Mouse (Mus musculus): Measurements from ENCODE around the gene Luzp2. TPM values are rescaled to one million over a fixed set of nuclear protein-coding genes. Genes with fewer than 3 reads are reported as not detected.

The Luzp2 gene
- polyA plus RNA-seq, 1 experiment from 2014 or later: 0.38 TPM

DNA sequence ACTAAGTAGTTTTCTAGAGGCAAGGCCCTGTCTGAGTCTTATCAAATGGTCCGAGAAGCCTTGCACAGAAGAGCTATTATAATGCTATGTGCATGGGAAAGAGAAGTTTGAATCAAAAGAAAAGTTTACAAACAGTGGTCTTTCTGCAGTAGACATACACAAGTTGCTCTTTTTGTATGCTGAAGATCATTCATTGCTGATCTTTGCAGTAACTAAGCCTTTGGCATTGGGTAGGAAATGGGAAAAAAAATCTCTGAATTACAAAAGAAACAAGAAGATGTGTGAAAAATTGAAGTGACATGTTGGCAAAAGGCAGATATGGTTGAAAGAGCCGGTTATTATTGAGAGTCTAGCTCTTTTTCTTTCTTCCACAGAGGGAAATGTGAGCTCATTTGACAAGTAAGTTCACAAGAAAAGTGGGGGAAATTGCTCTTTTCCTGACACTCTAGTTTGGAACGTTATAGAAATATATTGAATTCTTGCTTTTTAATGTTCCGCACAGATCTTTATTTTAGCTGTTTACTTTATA, 7.6 kb downstream of the Luzp2 start:
- H3K27me3 ChIP-seq (replicated peaks; ENCODE audit: control insufficient read depth, insufficient read depth, low read length): no peaks in the 10 kb centered on the region
- no peak overlapping the region for H3K4me3 ChIP-seq (ENCODE audit: low read depth, low read length)
- no peak for TF ChIP-seq CTCF (IDR thresholded peaks at IDR 0.05; ENCODE audit: low read depth)
- no peak for ATAC-seq
- no peak overlapping the region for H3K4me2 ChIP-seq (replicated peaks; ENCODE audit: low read depth)
- no peaks in the 10 kb centered on the region for H3K36me3 ChIP-seq (ENCODE audit: control insufficient read depth, insufficient read depth)
- 81% methylated on average over 4 of the region's 4 CpGs for WGBS
- H3K27ac ChIP-seq (ENCODE audit: low read depth, low read length): no peak overlapping the region
- H3K4me1 ChIP-seq (replicated peaks; ENCODE audit: control insufficient read depth, insufficient read depth, low read length): no peaks in the 10 kb centered on the region
- no peak overlapping the region for H3K9ac ChIP-seq (ENCODE audit: low read depth, low read length)
- H3K9me3 ChIP-seq (ENCODE audit: control insufficient read depth): no peaks in the 10 kb centered on the region

DNA sequence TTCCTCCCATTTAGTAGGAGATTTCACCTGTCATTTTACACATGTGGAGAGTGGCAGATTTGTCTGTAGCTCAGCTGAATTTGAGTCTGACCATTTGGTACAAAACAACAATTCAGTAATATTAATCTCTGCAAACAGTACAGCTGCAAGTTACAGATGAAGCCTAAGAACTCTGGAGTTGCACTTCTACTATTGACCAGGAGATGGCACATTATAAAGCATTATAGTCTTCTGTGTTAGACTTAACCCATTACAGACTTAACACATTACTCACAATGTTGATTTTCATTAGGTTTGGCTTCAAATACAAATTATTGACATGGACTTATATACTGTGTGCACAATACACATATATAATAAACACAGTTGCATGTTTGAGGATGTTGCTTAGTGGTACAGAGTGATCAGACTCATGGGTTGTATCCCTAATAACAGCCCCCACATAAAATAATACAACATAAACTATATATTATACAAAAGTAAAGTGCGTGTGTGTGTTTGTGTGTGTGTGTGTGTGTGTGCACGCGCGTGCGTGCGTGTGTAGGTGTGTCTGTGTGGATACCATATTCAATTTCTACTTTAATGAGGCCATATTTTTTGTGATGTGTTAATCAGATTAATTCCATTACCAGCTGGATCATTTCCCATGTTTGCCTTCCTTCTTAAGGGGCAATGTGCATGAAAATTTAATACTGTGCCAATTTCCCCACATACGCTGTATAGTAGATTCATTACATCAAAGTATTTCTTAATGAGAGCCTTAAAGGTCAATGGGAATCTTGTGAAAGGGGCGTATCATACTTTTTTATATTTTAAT, 10.8 kb downstream of the Luzp2 start:
- no peak overlapping the region for H3K4me3 ChIP-seq (ENCODE audit: low read depth, low read length)
- H3K36me3 ChIP-seq (ENCODE audit: control insufficient read depth, insufficient read depth): no peaks in the 10 kb centered on the region
- no peaks in the 10 kb centered on the region for H3K4me1 ChIP-seq (replicated peaks; ENCODE audit: control insufficient read depth, insufficient read depth, low read length)
- H3K27ac ChIP-seq (ENCODE audit: low read depth, low read length): no peak overlapping the region
- no peaks in the 10 kb centered on the region for H3K27me3 ChIP-seq (replicated peaks; ENCODE audit: control insufficient read depth, insufficient read depth, low read length)
- no peak overlapping the region for H3K4me2 ChIP-seq (replicated peaks; ENCODE audit: low read depth)
- peak; percentile 52 for TF ChIP-seq CTCF (IDR thresholded peaks at IDR 0.05; ENCODE audit: low read depth)
- WGBS: 91% methylated on average over 8 of the region's 8 CpGs
- H3K9ac ChIP-seq (ENCODE audit: low read depth, low read length): no peak overlapping the region
- no peaks in the 10 kb centered on the region for H3K9me3 ChIP-seq (ENCODE audit: control insufficient read depth)
- ATAC-seq: no peak

DNA sequence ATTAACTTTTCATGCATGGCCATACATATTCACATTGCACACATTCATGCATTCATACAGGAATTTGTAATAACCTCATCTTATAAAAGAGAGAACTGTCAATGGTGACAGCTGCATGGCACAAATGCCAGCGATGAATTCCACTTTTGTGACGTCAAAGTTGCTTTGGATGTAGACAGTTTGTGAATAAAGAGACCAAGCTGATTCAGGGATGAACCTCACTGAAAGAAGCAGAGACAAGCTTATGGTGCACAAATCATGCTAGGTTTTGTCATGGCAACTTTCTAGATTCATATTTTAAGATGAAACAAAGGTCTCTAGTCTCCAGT, 11.4 kb downstream of the Luzp2 start:
- TF ChIP-seq CTCF (IDR thresholded peaks at IDR 0.05; ENCODE audit: low read depth): no peak
- Histone ChIP-seq H3K4me1 (replicated peaks; ENCODE audit: control insufficient read depth, insufficient read depth, low read length) (no peaks in the 10 kb centered on the region), H3K4me3 (ENCODE audit: low read depth, low read length) (no peak overlapping the region), H3K4me2 (replicated peaks; ENCODE audit: low read depth) (no peak overlapping the region), H3K27ac (ENCODE audit: low read depth, low read length) (no peak overlapping the region), H3K36me3 (ENCODE audit: control insufficient read depth, insufficient read depth) (no peaks in the 10 kb centered on the region), H3K9me3 (ENCODE audit: control insufficient read depth) (no peaks in the 10 kb centered on the region), H3K27me3 (replicated peaks; ENCODE audit: control insufficient read depth, insufficient read depth, low read length) (no peaks in the 10 kb centered on the region), H3K9ac (ENCODE audit: low read depth, low read length) (no peak overlapping the region)
- no peak for ATAC-seq
- 89% methylated on average over 2 of the region's 2 CpGs for WGBS

DNA sequence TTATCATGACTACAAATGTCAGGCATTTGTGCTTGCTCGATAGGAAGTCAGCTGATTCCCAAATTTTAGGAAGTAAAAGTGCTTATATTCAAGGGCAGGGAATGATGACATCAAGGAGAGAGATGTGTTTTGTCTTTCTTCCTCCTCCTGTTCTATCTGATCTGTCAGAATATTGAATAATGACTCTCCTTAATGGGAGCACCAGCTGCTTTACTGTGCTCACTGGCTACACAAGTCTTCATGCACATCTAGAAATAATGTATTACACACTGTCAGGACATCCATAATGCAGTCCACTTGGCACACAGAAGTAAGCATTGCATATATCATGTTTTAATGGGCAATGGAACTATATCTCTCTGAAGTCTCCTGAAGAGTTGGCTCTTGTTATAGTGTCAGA, 17.6 kb downstream of the Luzp2 start:
- Histone ChIP-seq H3K4me2 (replicated peaks; ENCODE audit: low read depth) (no peak overlapping the region), H3K27ac (ENCODE audit: low read depth, low read length) (no peak overlapping the region), H3K4me3 (ENCODE audit: low read depth, low read length) (no peak overlapping the region), H3K9ac (ENCODE audit: low read depth, low read length) (no peak overlapping the region), H3K4me1 (replicated peaks; ENCODE audit: control insufficient read depth, insufficient read depth, low read length) (no peaks in the 10 kb centered on the region), H3K27me3 (replicated peaks; ENCODE audit: control insufficient read depth, insufficient read depth, low read length) (no peaks in the 10 kb centered on the region), H3K9me3 (ENCODE audit: control insufficient read depth) (no peaks in the 10 kb centered on the region), H3K36me3 (ENCODE audit: control insufficient read depth, insufficient read depth) (no peaks in the 10 kb centered on the region)
- WGBS: 67% methylated on average over 1 of the region's 1 CpGs
- no peak for ATAC-seq
- TF ChIP-seq CTCF (IDR thresholded peaks at IDR 0.05; ENCODE audit: low read depth): no peak

DNA sequence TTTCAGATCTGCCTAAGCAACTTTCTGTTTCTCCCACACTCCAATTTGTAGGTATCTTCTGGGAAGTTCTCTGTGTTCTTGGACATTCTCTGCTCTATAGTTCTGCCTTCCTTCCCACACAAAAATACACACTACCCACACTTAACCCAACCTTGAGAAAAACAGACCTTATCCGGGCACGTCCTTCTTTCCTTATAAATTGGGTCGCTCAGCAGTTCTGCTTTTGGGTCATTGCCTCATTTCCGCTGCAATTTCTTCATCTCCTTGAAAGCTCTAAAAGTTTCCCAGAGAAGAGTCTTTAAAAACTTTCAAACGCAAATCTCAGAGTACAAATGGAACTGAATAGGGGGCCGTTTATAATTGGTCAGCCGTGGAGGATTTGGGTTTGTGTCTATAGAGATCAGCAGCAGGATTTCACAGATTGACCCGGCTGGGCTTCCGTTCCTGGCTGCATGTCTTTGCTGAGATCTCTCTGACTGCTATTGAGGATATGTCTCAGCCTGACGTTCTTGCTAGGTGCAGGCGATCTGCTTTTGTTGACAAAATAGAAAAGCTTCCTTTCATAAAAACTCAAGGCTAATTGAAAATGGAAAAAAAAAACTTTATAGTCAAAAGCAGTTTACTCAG, 26.0 kb downstream of the Luzp2 start:
- H3K27ac ChIP-seq (ENCODE audit: low read depth, low read length): no peak overlapping the region
- no peaks in the 10 kb centered on the region for H3K9me3 ChIP-seq (ENCODE audit: control insufficient read depth)
- H3K9ac ChIP-seq (ENCODE audit: low read depth, low read length): no peak overlapping the region
- no peaks in the 10 kb centered on the region for H3K27me3 ChIP-seq (replicated peaks; ENCODE audit: control insufficient read depth, insufficient read depth, low read length)
- WGBS: 82% methylated on average over 11 of the region's 11 CpGs
- H3K4me2 ChIP-seq (replicated peaks; ENCODE audit: low read depth): no peak overlapping the region
- TF ChIP-seq CTCF (IDR thresholded peaks at IDR 0.05; ENCODE audit: low read depth): no peak
- no peaks in the 10 kb centered on the region for H3K4me1 ChIP-seq (replicated peaks; ENCODE audit: control insufficient read depth, insufficient read depth, low read length)
- no peak overlapping the region for H3K4me3 ChIP-seq (ENCODE audit: low read depth, low read length)
- no peak for ATAC-seq
- no peaks in the 10 kb centered on the region for H3K36me3 ChIP-seq (ENCODE audit: control insufficient read depth, insufficient read depth)

DNA sequence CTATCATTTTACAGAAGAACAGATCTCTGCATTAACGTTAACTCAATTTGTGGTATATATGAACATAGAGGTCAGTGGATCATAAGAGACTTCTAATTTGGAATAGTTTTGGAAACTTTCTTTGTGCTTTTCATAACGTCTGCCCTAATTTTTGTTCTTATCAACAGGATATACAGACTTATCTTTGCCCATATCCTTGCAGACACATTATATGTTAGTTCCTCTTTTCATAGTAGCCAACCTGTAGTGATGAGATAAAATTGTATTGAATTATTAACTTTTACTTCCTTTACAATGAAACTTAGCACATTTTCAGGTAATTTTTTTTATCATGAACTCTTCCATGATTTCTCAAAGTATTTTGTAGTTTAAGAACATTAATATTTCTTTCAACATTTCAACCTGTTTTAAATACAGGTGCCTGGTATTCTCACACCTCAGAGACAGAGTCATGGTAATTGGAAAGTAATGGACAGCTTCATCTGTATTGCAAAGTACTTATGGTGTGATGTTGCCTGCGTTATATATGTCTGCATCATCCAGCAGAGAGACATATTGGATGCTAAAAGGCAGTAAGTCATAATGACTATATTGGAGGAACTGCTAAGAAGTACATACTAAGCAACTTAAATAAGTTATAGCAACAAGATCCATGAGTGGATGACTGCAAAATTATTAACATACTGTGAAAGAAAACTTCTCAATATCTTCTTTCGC, 43.8 kb downstream of the Luzp2 start:
- no peaks in the 10 kb centered on the region for H3K27me3 ChIP-seq (replicated peaks; ENCODE audit: control insufficient read depth, insufficient read depth, low read length)
- no peaks in the 10 kb centered on the region for H3K9me3 ChIP-seq (ENCODE audit: control insufficient read depth)
- no peaks in the 10 kb centered on the region for H3K4me1 ChIP-seq (replicated peaks; ENCODE audit: control insufficient read depth, insufficient read depth, low read length)
- no peak overlapping the region for H3K27ac ChIP-seq (ENCODE audit: low read depth, low read length)
- no peak for ATAC-seq
- no peaks in the 10 kb centered on the region for H3K36me3 ChIP-seq (ENCODE audit: control insufficient read depth, insufficient read depth)
- WGBS: 76% methylated on average over 4 of the region's 4 CpGs
- no peak overlapping the region for H3K4me3 ChIP-seq (ENCODE audit: low read depth, low read length)
- H3K4me2 ChIP-seq (replicated peaks; ENCODE audit: low read depth): no peak overlapping the region
- H3K9ac ChIP-seq (ENCODE audit: low read depth, low read length): no peak overlapping the region
- TF ChIP-seq CTCF (IDR thresholded peaks at IDR 0.05; ENCODE audit: low read depth): no peak

All from intestine, postnatal 0 days (tissue).